Mouse (Mus musculus) hindbrain, embryonic 11.5 days (tissue): ENCODE results near the gene Eomes. TPM values are rescaled to one million over a fixed set of nuclear protein-coding genes. Genes with fewer than 3 reads are reported as not detected.

Source experiments
- polyA plus RNA-seq: library from polyadenylated mRNA; unstranded; fragments of >200 nt; fragmentation: Nextera tagmentation; extraction: Ambion mirVana; gene quantifications from 2 replicates; pipeline ENCODE4 v1.2.1, GENCODE M21; 2014

Gene Eomes
- polyA plus RNA-seq, 1 experiment from 2014 or later, result 0.11 TPM

Other genes with a start within 250 kb of the Eomes start
- gene Golga4, start 28.1 kb downstream of the Eomes start, polyA plus RNA-seq, result 51.5 and 64.8 TPM in 2 replicates
- 4.0 and 6.3 TPM in 2 replicates for gene Itga9, start 128.5 kb downstream of the Eomes start, polyA plus RNA-seq